Comparison of ENCODE assay signal across 9 mouse cellular contexts in genomic region chr14:102216581-102217368, GRCm38 (mm10).
DNase-seq lines count a peak whose midpoint lies in the region; ATAC-seq and TF ChIP-seq lines count a peak whose summit lies in the region.
"Had no signal": no experiment of that assay in that cellular context is flagged by ENCODE, and none has a peak within 500 bp of the region (broad histone marks: within the 10 kb centered on the region; RNA-seq: fewer than 3 reads in every experiment).

No protein-coding gene starts in this region.

- H3K36me3 ChIP-seq in lung, embryonic 14.5 days (ENCODE audit: insufficient read depth) = no peaks in the 10 kb centered on the region
- H3K36me3 ChIP-seq in intestine, embryonic 15.5 days = no peaks in the 10 kb centered on the region
- no peaks in the 10 kb centered on the region for H3K36me3 ChIP-seq in stomach, embryonic 16.5 days (ENCODE audit: control insufficient read depth, insufficient read depth, low read length)
- no peaks in the 10 kb centered on the region for H3K36me3 ChIP-seq in liver, embryonic 11.5 days (ENCODE audit: control insufficient read depth, insufficient read depth, low read length)
- H3K36me3 ChIP-seq: lung, embryonic 15.5 days had no signal

- no peak overlapping the region for H3K27ac ChIP-seq in lung, embryonic 14.5 days (ENCODE audit: low read depth)
- H3K27ac ChIP-seq in intestine, embryonic 15.5 days = no peak overlapping the region
- no peak overlapping the region for H3K27ac ChIP-seq in stomach, embryonic 16.5 days (ENCODE audit: low read length)
- H3K27ac ChIP-seq in liver, embryonic 11.5 days (ENCODE audit: low read depth, low read length) = no peak overlapping the region
- H3K27ac ChIP-seq: lung, embryonic 15.5 days had no signal

- ATAC-seq in lung, embryonic 14.5 days (ENCODE audit: insufficient read depth) = peak; percentile 93
- peak; percentile 66 for ATAC-seq in intestine, embryonic 15.5 days
- ATAC-seq in stomach, embryonic 16.5 days (ENCODE audit: insufficient read depth, low FRiP score) = no peak
- ATAC-seq in liver, embryonic 11.5 days (replicated peaks; ENCODE audit: low FRiP score) = no peak
- no peak for ATAC-seq in cerebellum, adult (ENCODE audit: insufficient number of reproducible peaks, low FRiP score, low TSS enrichment)

- intact Hi-C loops in left cerebral cortex, postnatal 14 days (cut with DNase I) = no loop called here

- TF ChIP-seq CTCF in lung, embryonic 14.5 days (IDR thresholded peaks at IDR 0.05; ENCODE audit: low read depth) = no peak

- peak; percentile 61 for DNase-seq in lung, embryonic 14.5 days
- no peak for DNase-seq in lung, postnatal 36 days
- DNase-seq in left cerebral cortex, postnatal 14 days (ENCODE audit: low spot score in 2 of 2) = peak; percentile 22 to 35
- DNase-seq in liver, embryonic 11.5 days (ENCODE audit: low spot score) = no peak
- no peak for DNase-seq in ovary, postnatal 36 days (ENCODE audit: low spot score)

- H3K4me1 ChIP-seq in lung, embryonic 14.5 days (ENCODE audit: insufficient read depth) = no peaks in the 10 kb centered on the region
- H3K4me1 ChIP-seq in intestine, embryonic 15.5 days (replicated peaks) = no peaks in the 10 kb centered on the region
- no peaks in the 10 kb centered on the region for H3K4me1 ChIP-seq in stomach, embryonic 16.5 days (ENCODE audit: control insufficient read depth, insufficient read depth, low read length)
- H3K4me1 ChIP-seq in liver, embryonic 11.5 days (replicated peaks; ENCODE audit: control insufficient read depth, insufficient read depth, low read length) = no peaks in the 10 kb centered on the region
- H3K4me1 ChIP-seq: lung, embryonic 15.5 days had no signal

- no peak overlapping the region for H3K9ac ChIP-seq in lung, embryonic 14.5 days
- no peak overlapping the region for H3K9ac ChIP-seq in intestine, embryonic 15.5 days
- H3K9ac ChIP-seq in stomach, embryonic 16.5 days (ENCODE audit: low read length) = no peak overlapping the region
- no peak overlapping the region for H3K9ac ChIP-seq in liver, embryonic 11.5 days (ENCODE audit: low read depth, low read length)
- H3K9ac ChIP-seq: lung, embryonic 15.5 days had no signal

- H3K4me3 ChIP-seq in lung, embryonic 14.5 days (ENCODE audit: low read depth, low read length) = no peak overlapping the region
- H3K4me3 ChIP-seq in intestine, embryonic 15.5 days (replicated peaks) = no peak overlapping the region
- H3K4me3 ChIP-seq in stomach, embryonic 16.5 days (replicated peaks; ENCODE audit: low read length) = no peak overlapping the region
- no peak overlapping the region for H3K4me3 ChIP-seq in liver, embryonic 11.5 days (ENCODE audit: low read depth, low read length)
- H3K4me3 ChIP-seq: lung, embryonic 15.5 days had no signal

- no peaks in the 10 kb centered on the region for H3K9me3 ChIP-seq in lung, embryonic 14.5 days (ENCODE audit: low read depth, low read length)
- no peaks in the 10 kb centered on the region for H3K9me3 ChIP-seq in intestine, embryonic 15.5 days
- H3K9me3 ChIP-seq in stomach, embryonic 16.5 days (replicated peaks; ENCODE audit: control insufficient read depth, low read length) = no peaks in the 10 kb centered on the region
- no peaks in the 10 kb centered on the region for H3K9me3 ChIP-seq in liver, embryonic 11.5 days (ENCODE audit: control insufficient read depth, low read length)
- H3K9me3 ChIP-seq: lung, embryonic 15.5 days had no signal

- 46% methylated on average over 7 of the region's 7 CpGs for WGBS in lung, embryonic 14.5 days
- 43% methylated on average over 7 of the region's 7 CpGs for WGBS in intestine, embryonic 15.5 days
- WGBS in stomach, embryonic 16.5 days = 46% methylated on average over 7 of the region's 7 CpGs
- 63% methylated on average over 7 of the region's 7 CpGs for WGBS in liver, embryonic 11.5 days

- H3K27me3 ChIP-seq in lung, embryonic 14.5 days (ENCODE audit: insufficient read depth, low read length) = no peaks in the 10 kb centered on the region
- H3K27me3 ChIP-seq in intestine, embryonic 15.5 days (replicated peaks) = no peaks in the 10 kb centered on the region
- no peaks in the 10 kb centered on the region for H3K27me3 ChIP-seq in stomach, embryonic 16.5 days (ENCODE audit: control insufficient read depth, insufficient read depth, low read length)
- no peaks in the 10 kb centered on the region for H3K27me3 ChIP-seq in liver, embryonic 11.5 days (replicated peaks; ENCODE audit: control insufficient read depth, insufficient read depth, low read length)
- H3K27me3 ChIP-seq: lung, embryonic 15.5 days had no signal

- no peak overlapping the region for H3K4me2 ChIP-seq in lung, embryonic 14.5 days
- H3K4me2 ChIP-seq in intestine, embryonic 15.5 days (replicated peaks) = no peak overlapping the region
- 0 out of 2 replicates have a peak overlapping the region, but pooled peaks have one; percentile 15 for H3K4me2 ChIP-seq in stomach, embryonic 16.5 days (ENCODE audit: low read depth, low read length)
- no peak overlapping the region for H3K4me2 ChIP-seq in liver, embryonic 11.5 days
- H3K4me2 ChIP-seq: lung, embryonic 15.5 days had no signal

Comparison
In these comparisons a context has a peak if more than half of its experiments do, and no peak if none do; other contexts are left out.
1. DNase-seq: peak in lung, embryonic 14.5 days (single experiment) and left cerebral cortex, postnatal 14 days (2 of 2); none in lung, postnatal 36 days (single experiment), liver, embryonic 11.5 days (single experiment) and ovary, postnatal 36 days (single experiment).
2. ATAC-seq: peak in lung, embryonic 14.5 days (single experiment) and intestine, embryonic 15.5 days (single experiment); none in stomach, embryonic 16.5 days (single experiment), liver, embryonic 11.5 days (single experiment) and cerebellum, adult (single experiment).